Comparison of ENCODE assay signal across 8 mouse cellular contexts in genomic region chrX:57326487-57327221, GRCm38 (mm10). TPM values are rescaled to one million over a fixed set of nuclear protein-coding genes. Genes with fewer than 3 reads are reported as not detected.
A peak's percentile ranks its signal among the peaks of the same experiment; 100 is the strongest.
DNase-seq lines count a peak whose midpoint lies in the region; ATAC-seq and TF ChIP-seq lines count a peak whose summit lies in the region.

No protein-coding gene starts in this region.

- intact Hi-C loops in left cerebral cortex, adult 2 months (cut with DNase I): no loop called here

- H3K9me3 ChIP-seq in liver, embryonic 12.5 days (replicated peaks): no peaks in the 10 kb centered on the region
- H3K9me3 ChIP-seq in midbrain, postnatal 0 days (ENCODE audit: low read length): no peaks in the 10 kb centered on the region

- peak overlapping the region; percentile 83 for H3K4me2 ChIP-seq in liver, embryonic 12.5 days
- H3K4me2 ChIP-seq in midbrain, postnatal 0 days (ENCODE audit: low read depth, low read length, poor library complexity, severe bottlenecking): peak overlapping the region; percentile 74

- WGBS in liver, embryonic 12.5 days (ENCODE audit: insufficient replicate concordance): 16% methylated on average over 16 of the region's 16 CpGs
- 36% methylated on average over 16 of the region's 16 CpGs for WGBS in midbrain, postnatal 0 days

- peak overlapping the region; percentile 45 for H3K4me3 ChIP-seq in left cerebral cortex, adult 2 months
- peak overlapping the region; percentile 57 for H3K4me3 ChIP-seq in liver, embryonic 12.5 days
- H3K4me3 ChIP-seq in midbrain, postnatal 0 days (ENCODE audit: low read depth, low read length): peak overlapping the region; percentile 46

- TF ChIP-seq CTCF in left cerebral cortex, adult 2 months (IDR thresholded peaks at IDR 0.05): no peak
- no peak for TF ChIP-seq CTCF in midbrain, postnatal 0 days (IDR thresholded peaks at IDR 0.05)

- peak overlapping the region; percentile 34; the same call in 1 of the 2 replicates for H3K27ac ChIP-seq in left cerebral cortex, adult 2 months
- H3K27ac ChIP-seq in liver, embryonic 12.5 days: no peak overlapping the region
- H3K27ac ChIP-seq in midbrain, postnatal 0 days (ENCODE audit: low read depth, low read length): no peak overlapping the region

- peaks cover 19% of the 10 kb centered on the region for H3K4me1 ChIP-seq in liver, embryonic 12.5 days
- no peaks in the 10 kb centered on the region for H3K4me1 ChIP-seq in midbrain, postnatal 0 days (ENCODE audit: insufficient read depth, low read length)

- H3K27me3 ChIP-seq in liver, embryonic 12.5 days (replicated peaks): peaks cover 9% of the 10 kb centered on the region
- no peaks in the 10 kb centered on the region for H3K27me3 ChIP-seq in midbrain, postnatal 0 days (ENCODE audit: insufficient read depth, low read length)

- DNase-seq in left cerebral cortex, adult 2 months (ENCODE audit: extremely low spot score in 1 of 2, low spot score in 2 of 2): peak; percentile 10 to 11
- no peak for DNase-seq in left cerebral cortex, adult 18-20 months (ENCODE audit: low spot score in 2 of 2)
- peak; percentile 25 to 29 for DNase-seq in cerebellum, postnatal 25 days
- peak; percentile 25 to 36 for DNase-seq in gastrocnemius, postnatal 4 days (ENCODE audit: low spot score in 2 of 2)
- DNase-seq in induced T-regulatory cell, adult 2 months (ENCODE audit: low read depth): peak; percentile 26
- peak; percentile 9 for DNase-seq in midbrain, postnatal 0 days (ENCODE audit: low spot score)
- DNase-seq in testis, postnatal 10 days (ENCODE audit: low spot score): peak; percentile 49

- H3K9ac ChIP-seq in liver, embryonic 12.5 days: peak overlapping the region; percentile 66; the same call in 1 of the 2 replicates
- peak overlapping the region; percentile 55 for H3K9ac ChIP-seq in midbrain, postnatal 0 days (replicated peaks; ENCODE audit: low read length, poor library complexity, severe bottlenecking)

- ATAC-seq in liver, embryonic 12.5 days: peak; percentile 69
- ATAC-seq in midbrain, postnatal 0 days (ENCODE audit: low FRiP score): peak; percentile 86

- H3K36me3 ChIP-seq in liver, embryonic 12.5 days: no peaks in the 10 kb centered on the region
- no peaks in the 10 kb centered on the region for H3K36me3 ChIP-seq in midbrain, postnatal 0 days (ENCODE audit: insufficient read depth, low read length)

RNA-seq across cellular contexts. Expression of gene Arhgef6, which starts 11.9 kb away (rescaled TPM):
- 10 to 100 TPM; 14.4 to 16.4 TPM for total RNA-seq in left cerebral cortex, adult 2 months (2021)
- 10 to 100 TPM; 14.6 to 16.2 TPM for total RNA-seq in left cerebral cortex, adult 18-20 months (2021)
- total RNA-seq in gastrocnemius, postnatal 4 days (2021): 10 to 100 TPM; 50.6 to 51.9 TPM
- 4.5 and 5.7 TPM in 2 replicates for polyA plus RNA-seq in liver, embryonic 12.5 days (2016; fragmentation: Nextera tagmentation; extraction: Ambion mirVana)
- total RNA-seq in midbrain, postnatal 0 days (2014; rRNA removed): 8.9 and 11.6 TPM in 2 replicates
- polyA plus RNA-seq in midbrain, postnatal 0 days (2015; fragmentation: Nextera tagmentation; extraction: Ambion mirVana): 4.8 and 5.0 TPM in 2 replicates

Comparison
In these comparisons a context has a peak if more than half of its experiments do, and no peak if none do; other contexts are left out.
1. DNase-seq: peak in left cerebral cortex, adult 2 months (2 of 2), cerebellum, postnatal 25 days (2 of 2), gastrocnemius, postnatal 4 days (2 of 2), induced T-regulatory cell, adult 2 months (single experiment), midbrain, postnatal 0 days (single experiment) and testis, postnatal 10 days (single experiment); none in left cerebral cortex, adult 18-20 months (0 of 2).
2. Peak in every context shown above with its lines, with median percentiles within 50 percentile points of each other: H3K4me3 ChIP-seq.